Mouse (Mus musculus) testis, adult 2 months (tissue): ENCODE results near the gene Acot12. TPM values are rescaled to one million over a fixed set of nuclear protein-coding genes. Genes with fewer than 3 reads are reported as not detected.

Source experiments
- H3K27ac ChIP-seq: fragments of 200-500 bp; 2 replicates; pipeline ENCODE4 v1.5.1; 2012; ENCODE audit warnings: low read depth, low read length; ENCODE audit not compliant: control insufficient read depth, insufficient read depth
- H3K27me3 ChIP-seq: fragments of 200-500 bp; 2 replicates; pipeline ENCODE4 v1.6.1; 2012; ENCODE audit warnings: mild to moderate bottlenecking, low read length, moderate library complexity; ENCODE audit not compliant: control insufficient read depth, insufficient read depth
- H3K36me3 ChIP-seq: fragments of 200-500 bp; 2 replicates; pipeline ENCODE4 v1.6.1; 2012; ENCODE audit warnings: mild to moderate bottlenecking, low read length; ENCODE audit not compliant: control insufficient read depth, insufficient read depth
- H3K4me1 ChIP-seq: fragments of 200-500 bp; 2 replicates; pipeline ENCODE4 v1.6.1; 2012; ENCODE audit warnings: low read length; ENCODE audit not compliant: control insufficient read depth, insufficient read depth
- H3K4me3 ChIP-seq: fragments of 200-500 bp; 2 replicates; pipeline ENCODE4 v1.5.1; 2012; ENCODE audit warnings: low read depth, mild to moderate bottlenecking, low read length, moderate library complexity, mixed read lengths; ENCODE audit not compliant: control insufficient read depth
- CTCF ChIP-seq: fragments of 200-500 bp; IDR thresholded peaks from 2 replicates; pipeline ENCODE4 v1.5.1; 2012; ENCODE audit warnings: low read depth, mild to moderate bottlenecking, inconsistent platforms, low read length, moderate library complexity; ENCODE audit not compliant: control insufficient read depth, insufficient read depth, insufficient replicate concordance
- POLR2A ChIP-seq: fragments of 200-500 bp; IDR thresholded peaks from 2 replicates; pipeline ENCODE4 v1.6.1; 2012; ENCODE audit warnings: low read depth, mild to moderate bottlenecking, inconsistent platforms, low read length, moderate library complexity; ENCODE audit not compliant: control insufficient read depth
- polyA plus RNA-seq: library from polyadenylated mRNA; depleted of rRNA; stranded (reverse); fragments of >200 nt; gene quantifications from 2 replicates; pipeline ENCODE4 v1.2.3, GENCODE M21; 2012

The Acot12 gene
- polyA plus RNA-seq, 1 experiment = 10.9 TPM

DNA sequence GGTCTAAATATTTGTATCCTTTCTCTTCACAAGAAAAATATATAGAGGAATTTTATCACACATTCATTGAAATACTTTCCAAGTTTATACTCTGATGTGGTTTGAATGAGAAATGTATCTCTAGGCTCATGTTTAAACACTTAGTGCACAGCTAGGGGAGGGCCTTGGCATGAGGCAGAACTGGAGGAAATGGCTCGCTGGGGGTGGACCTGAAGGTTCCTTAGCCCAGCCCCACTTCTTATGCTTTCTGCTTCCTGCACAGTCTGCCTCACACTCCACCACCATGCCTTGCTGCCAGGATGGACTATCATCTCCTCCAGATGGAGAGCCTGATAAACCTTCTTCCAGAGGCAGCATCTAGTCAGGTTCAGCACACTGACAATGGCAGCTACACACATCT is 50.7 kb downstream of the Acot12 start:
- H3K27me3 ChIP-seq = no peaks in the 10 kb centered on the region

DNA sequence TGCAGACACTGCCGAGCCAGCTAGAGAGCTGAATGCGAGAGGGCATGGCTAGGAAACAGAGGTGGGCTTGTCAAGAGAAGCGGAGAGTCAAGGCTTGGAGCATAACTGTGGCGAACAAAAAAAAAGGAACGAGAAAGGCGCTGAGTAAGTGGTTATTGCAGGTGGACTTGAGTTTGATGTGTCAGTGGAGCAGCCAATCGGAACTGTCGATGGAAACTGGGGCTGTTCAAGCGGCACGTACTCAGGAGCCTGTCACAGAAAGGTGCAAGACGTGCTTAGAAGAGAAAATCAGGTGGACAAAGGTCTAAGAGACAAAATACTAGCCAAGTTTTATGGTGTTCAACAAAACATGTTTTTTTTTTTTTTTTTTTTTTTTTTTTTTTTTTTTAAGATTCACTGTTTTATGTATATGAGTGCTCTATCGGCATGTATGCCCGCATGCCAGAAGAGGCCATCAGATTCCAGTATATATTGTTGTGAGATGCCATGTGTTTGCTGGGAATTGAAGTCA is 53.7 kb downstream of the Acot12 start:
- Histone ChIP-seq H3K27me3 (no peaks in the 10 kb centered on the region), H3K36me3 (no peaks in the 10 kb centered on the region)
- TF ChIP-seq CTCF = no peak
- no peak for TF ChIP-seq POLR2A

More for the DNA sequence above, 50.7 kb downstream of the Acot12 start:
- no peak for TF ChIP-seq CTCF
- TF ChIP-seq POLR2A = no peak
- no peak overlapping the region for H3K27ac ChIP-seq
- H3K36me3 ChIP-seq = no peaks in the 10 kb centered on the region
- no peaks in the 10 kb centered on the region for H3K4me1 ChIP-seq
- H3K4me3 ChIP-seq = no peak overlapping the region

DNA sequence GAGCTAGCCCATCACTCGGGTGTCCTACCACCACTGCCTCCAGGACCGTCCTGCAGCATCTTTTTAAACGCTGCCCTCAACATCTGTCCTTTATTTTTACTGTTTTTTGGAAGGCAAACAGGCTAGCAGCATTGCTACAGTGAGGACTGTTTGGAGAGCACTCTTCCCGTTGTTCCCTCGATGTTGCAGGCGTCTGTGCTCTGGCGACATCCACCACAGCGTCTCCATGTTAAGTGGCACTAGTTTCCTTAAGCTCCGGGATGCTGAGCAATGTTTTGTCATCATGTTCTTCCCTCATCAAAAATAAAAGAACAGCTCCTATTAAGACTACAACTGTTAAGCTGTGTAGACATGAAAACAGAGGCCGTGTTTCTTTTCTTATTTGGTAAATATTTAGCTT is 54.3 kb downstream of the Acot12 start:
- H3K27me3 ChIP-seq = no peaks in the 10 kb centered on the region
- no peaks in the 10 kb centered on the region for H3K4me1 ChIP-seq
- no peak overlapping the region for H3K4me3 ChIP-seq
- no peaks in the 10 kb centered on the region for H3K36me3 ChIP-seq
- no peak overlapping the region for H3K27ac ChIP-seq
- TF ChIP-seq CTCF (no peak), POLR2A (no peak)

More for the DNA sequence above, 53.7 kb downstream of the Acot12 start:
- no peak overlapping the region for H3K27ac ChIP-seq
- no peak overlapping the region for H3K4me3 ChIP-seq
- no peaks in the 10 kb centered on the region for H3K4me1 ChIP-seq

DNA sequence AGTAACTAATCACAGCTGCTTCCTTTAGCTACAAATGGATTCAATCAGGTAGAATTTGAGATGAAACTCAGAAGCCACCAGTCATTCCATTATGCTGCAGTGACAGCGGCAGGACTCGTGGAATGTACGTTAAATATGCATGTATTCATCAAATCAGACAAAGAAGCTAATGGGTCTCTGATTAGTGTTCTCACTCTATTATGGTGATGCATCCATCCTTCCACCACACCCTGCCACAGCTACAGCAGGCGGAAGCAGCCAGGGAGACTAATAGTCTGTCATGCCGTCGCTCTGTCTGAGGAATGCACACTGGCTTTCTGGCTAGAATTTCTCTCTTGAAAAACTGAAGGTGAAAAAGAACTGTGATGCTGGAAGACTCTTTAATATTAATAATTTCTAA is 54.7 kb downstream of the Acot12 start:
- no peak for TF ChIP-seq POLR2A
- H3K27ac ChIP-seq = no peak overlapping the region
- H3K27me3 ChIP-seq = no peaks in the 10 kb centered on the region
- no peak overlapping the region for H3K4me3 ChIP-seq
- no peaks in the 10 kb centered on the region for H3K4me1 ChIP-seq
- H3K36me3 ChIP-seq = no peaks in the 10 kb centered on the region

DNA sequence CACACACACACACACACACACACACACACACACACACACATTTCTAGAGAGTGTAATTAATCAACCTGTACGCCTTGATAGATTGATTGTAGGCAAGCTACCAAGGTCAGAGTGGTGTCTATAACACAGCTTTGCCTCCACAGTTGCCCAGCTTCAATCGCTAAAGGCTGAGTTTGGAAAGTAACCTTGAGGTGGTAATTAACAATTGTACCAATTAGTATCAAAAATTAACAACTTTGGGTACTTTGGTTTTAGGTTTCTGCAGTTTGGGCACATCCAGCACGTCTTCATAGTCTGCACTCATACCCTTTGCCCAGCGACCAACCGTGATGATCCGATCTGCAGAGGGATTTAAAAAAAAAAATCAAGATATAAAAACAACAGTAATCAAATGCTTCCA is 55.6 kb downstream of the Acot12 start:
- Histone ChIP-seq H3K27me3 (no peaks in the 10 kb centered on the region), H3K27ac (no peak overlapping the region), H3K4me1 (no peaks in the 10 kb centered on the region), H3K36me3 (no peaks in the 10 kb centered on the region), H3K4me3 (no peak overlapping the region)
- no peak for TF ChIP-seq POLR2A
- no peak for TF ChIP-seq CTCF

DNA sequence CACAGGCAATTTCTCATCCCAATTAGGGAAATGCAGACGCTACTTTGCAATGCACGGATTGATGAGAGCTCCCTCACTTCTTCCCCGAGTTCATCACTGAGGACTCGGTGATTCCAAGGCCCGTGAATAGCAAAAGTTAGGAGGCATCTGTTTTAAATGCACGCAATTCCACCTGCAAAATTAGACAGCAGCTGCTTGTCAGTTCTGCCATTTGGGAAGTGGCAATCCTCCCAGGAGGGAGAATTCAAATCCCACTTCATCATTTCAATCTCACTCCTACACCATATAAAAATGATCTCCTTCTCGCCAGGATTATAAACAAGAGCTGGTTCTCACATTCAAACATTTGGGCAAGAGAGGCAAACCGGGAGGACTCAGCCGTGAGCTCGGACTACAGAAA is 56.1 kb downstream of the Acot12 start:
- Histone ChIP-seq H3K4me3 (no peak overlapping the region), H3K36me3 (no peaks in the 10 kb centered on the region), H3K4me1 (no peaks in the 10 kb centered on the region), H3K27me3 (no peaks in the 10 kb centered on the region), H3K27ac (no peak overlapping the region)
- TF ChIP-seq CTCF = no peak
- no peak for TF ChIP-seq POLR2A

DNA sequence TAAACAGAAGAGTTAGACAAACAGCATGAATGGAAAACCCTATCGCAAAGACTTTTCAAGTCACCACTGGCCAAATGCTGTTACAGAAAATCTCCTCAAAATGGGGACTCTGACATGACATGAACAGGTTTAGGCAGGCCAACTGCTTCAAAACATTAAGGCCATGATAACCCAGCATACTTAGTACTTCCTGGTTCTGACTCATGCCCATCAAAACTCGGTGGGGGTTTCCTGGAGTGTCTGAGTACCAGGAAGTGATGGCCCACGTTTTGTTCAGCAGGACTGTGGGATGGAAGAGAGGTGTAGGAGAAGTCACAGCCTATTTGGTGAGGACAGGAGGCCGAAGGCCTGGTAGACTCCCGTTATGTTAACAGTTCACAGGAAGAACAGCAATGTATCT is 60.4 kb downstream of the Acot12 start:
- no peaks in the 10 kb centered on the region for H3K36me3 ChIP-seq
- H3K4me1 ChIP-seq = no peaks in the 10 kb centered on the region
- no peak overlapping the region for H3K4me3 ChIP-seq
- no peak for TF ChIP-seq CTCF
- no peak for TF ChIP-seq POLR2A
- H3K27me3 ChIP-seq = no peaks in the 10 kb centered on the region
- H3K27ac ChIP-seq = no peak overlapping the region

DNA sequence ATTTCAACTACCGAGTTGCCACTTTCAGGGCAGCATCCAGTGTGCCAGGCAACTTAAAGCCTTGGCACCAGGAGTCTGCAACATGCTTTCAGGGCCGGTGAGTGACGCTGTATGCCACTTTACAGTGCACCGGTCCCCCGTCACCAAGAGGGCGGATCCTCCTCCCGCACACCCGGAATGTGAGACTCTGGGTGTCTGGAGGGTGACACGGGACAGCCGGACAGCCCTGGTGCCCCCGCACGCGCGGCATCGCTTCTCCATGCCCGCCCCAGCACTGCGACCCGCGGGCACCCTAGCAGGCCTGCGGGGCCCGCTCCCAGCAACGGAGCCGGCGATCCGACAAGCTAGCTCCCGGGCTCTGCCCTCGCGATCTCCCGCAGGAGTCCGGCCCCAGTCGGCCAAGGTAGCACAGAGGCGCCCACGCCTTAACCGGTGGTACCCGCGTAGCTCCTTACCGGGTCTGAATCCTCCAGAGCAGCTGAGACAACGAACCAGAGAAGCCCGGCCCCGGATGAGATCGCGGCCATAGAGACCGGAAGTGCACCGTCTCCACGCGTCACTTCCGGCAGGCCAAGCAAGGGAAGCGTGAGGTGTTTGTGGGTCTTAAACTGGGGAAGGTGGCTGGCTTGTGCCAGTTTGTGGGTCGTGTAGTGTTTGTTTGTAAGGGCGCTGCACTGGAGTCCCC is 66.0 kb downstream of the Acot12 start, which contains the start of gene Zcchc9:
Zcchc9 (minus strand) TSS at position 551 of the 685 bp plus-strand sequence.
- no peaks in the 10 kb centered on the region for H3K27me3 ChIP-seq
- peak within 1 kb of the TSS; percentile 86 for H3K27ac ChIP-seq
- peaks cover 8% of the 10 kb centered on the region; the same call in 1 of the 2 replicates for H3K4me1 ChIP-seq
- H3K36me3 ChIP-seq = no peaks in the 10 kb centered on the region
- TF ChIP-seq POLR2A = peak; percentile 98
- peak; percentile 30; the same call in 1 of the 2 replicates for TF ChIP-seq CTCF
- H3K4me3 ChIP-seq = peak within 1 kb of the TSS; percentile 96
